Mouse (Mus musculus) lung, postnatal 0 days (tissue): ENCODE measurements around the gene Clca3a1. TPM values are rescaled to one million over a fixed set of nuclear protein-coding genes. Genes with fewer than 3 reads are reported as not detected.

Experiments
- ATAC-seq: fragments of 200-750 bp; cut with Nextera tagmentation; 2 replicates; pipeline ENCODE4 v1.8.0; 2017; ENCODE audit warnings: moderate library complexity
- DNase-seq: peaks from one replicate; pipeline ENCODE4 v3.0.0-alpha.2; 2016; ENCODE audit warnings: low spot score
- H3K27ac ChIP-seq: fragments of 300-500 bp; sonication (generic); 2 replicates; pipeline ENCODE4 v1.5.1; 2014; ENCODE audit warnings: antibody characterized with exemption, mild to moderate bottlenecking, low read length, mixed read lengths
- H3K27me3 ChIP-seq: fragments of 300-500 bp; sonication (generic); replicated peaks from 2 replicates; pipeline ENCODE4 v1.6.1; 2014; ENCODE audit warnings: low read length, mixed read lengths; ENCODE audit not compliant: insufficient read depth
- H3K36me3 ChIP-seq: fragments of 300-500 bp; sonication (generic); 2 replicates; pipeline ENCODE4 v1.6.1; 2014; ENCODE audit warnings: low read length, mixed read lengths; ENCODE audit not compliant: insufficient read depth
- H3K4me1 ChIP-seq: fragments of 300-500 bp; sonication (generic); 2 replicates; pipeline ENCODE4 v1.6.1; 2014; ENCODE audit warnings: antibody characterized with exemption, low read depth, low read length, mixed read lengths; ENCODE audit not compliant: insufficient read depth
- H3K4me2 ChIP-seq: fragments of 300-500 bp; sonication (generic); replicated peaks from 2 replicates; pipeline ENCODE4 v1.6.1; 2014; ENCODE audit warnings: low read depth, mild to moderate bottlenecking, low read length, moderate library complexity, mixed read lengths
- H3K4me3 ChIP-seq: fragments of 300-500 bp; sonication (generic); 2 replicates; pipeline ENCODE4 v1.5.1; 2014; ENCODE audit warnings: low read depth, low read length
- H3K9ac ChIP-seq: fragments of 300-500 bp; sonication (generic); replicated peaks from 2 replicates; pipeline ENCODE4 v1.6.1; 2014; ENCODE audit warnings: low read depth, mild to moderate bottlenecking
- H3K9me3 ChIP-seq: fragments of 300-500 bp; sonication (generic); 2 replicates; pipeline ENCODE4 v1.6.1; 2016; ENCODE audit warnings: low read length, mixed read lengths
- CTCF ChIP-seq: IDR thresholded peaks from 2 replicates; pipeline ENCODE4 v1.5.1; 2016; ENCODE audit warnings: antibody characterized with exemption, mild to moderate bottlenecking
- EP300 ChIP-seq: IDR thresholded peaks from 2 replicates; pipeline ENCODE4 v1.6.1; 2016; ENCODE audit warnings: antibody characterized with exemption, mild to moderate bottlenecking, control low read depth
- WGBS: fragments of 180-500 bp; shearing (Covaris S2); extraction: QIAGEN DNeasy Blood & Tissue Kit; methylation state at CpG from one replicate; pipeline ENCODE4 v1.1.7; 2014; 5-methylcytosine and 5-hydroxymethylcytosine counted together
- polyA plus RNA-seq: library from polyadenylated mRNA; unstranded; fragments of >200 nt; fragmentation: Nextera tagmentation; extraction: Ambion mirVana; gene quantifications from 2 replicates; pipeline ENCODE4 v1.2.1, GENCODE M21; 2015

Clca3a1 gene
- polyA plus RNA-seq, 1 experiment from 2014 or later: 9.9 TPM

DNA sequence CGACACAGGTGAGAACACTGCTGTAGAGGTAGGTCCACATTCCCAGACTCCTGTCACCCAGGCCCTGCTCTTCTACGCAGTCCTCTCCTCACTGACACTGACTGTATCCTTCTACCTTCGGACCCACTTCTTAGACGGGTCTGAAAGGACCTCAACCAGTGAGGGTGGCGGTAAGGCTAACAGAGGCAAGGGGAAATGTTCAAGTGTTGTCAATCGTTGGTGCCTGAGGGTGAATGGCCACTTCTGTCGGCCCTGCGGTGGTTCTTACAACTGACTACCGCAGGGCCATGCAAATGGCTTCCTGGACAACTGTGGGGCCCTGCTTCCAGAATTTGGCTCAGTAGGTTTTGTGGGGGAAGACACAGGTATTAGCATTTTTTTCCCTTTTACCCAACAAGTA lies 73.2 kb downstream of the Clca3a1 start:
- no peak for DNase-seq
- no peak overlapping the region for H3K4me2 ChIP-seq
- no peak for ATAC-seq
- no peak overlapping the region for H3K9ac ChIP-seq
- 79% methylated on average over 9 of the region's 9 CpGs for WGBS
- H3K36me3 ChIP-seq: 0 out of 2 replicates have a peak, but pooled peaks cover 6% of the 10 kb centered on the region
- no peaks in the 10 kb centered on the region for H3K4me1 ChIP-seq
- no peak for TF ChIP-seq CTCF
- TF ChIP-seq EP300: no peak
- H3K4me3 ChIP-seq: no peak overlapping the region
- no peak overlapping the region for H3K27ac ChIP-seq
- no peaks in the 10 kb centered on the region for H3K9me3 ChIP-seq
- H3K27me3 ChIP-seq: no peaks in the 10 kb centered on the region

DNA sequence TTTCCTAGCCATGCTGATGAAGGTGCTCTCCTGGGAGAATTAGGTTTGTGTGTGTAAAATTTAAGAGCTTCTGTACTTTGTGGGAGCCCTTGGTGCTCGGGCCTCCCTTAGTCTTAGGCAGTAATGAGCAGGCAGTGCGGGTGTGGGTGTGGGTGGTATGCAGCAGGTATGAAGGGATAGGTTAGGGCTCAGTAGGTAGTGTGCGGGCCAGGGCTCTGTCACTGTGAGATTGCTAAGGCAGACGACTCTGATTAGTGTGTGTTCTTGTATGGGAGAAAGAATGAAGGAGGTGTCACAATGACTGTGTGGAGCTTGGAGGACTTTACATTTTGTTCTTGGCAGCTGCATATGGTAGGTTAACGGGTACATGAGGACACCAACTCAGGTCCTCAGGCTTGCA lies 74.6 kb downstream of the Clca3a1 start:
- 81% methylated on average over 5 of the region's 5 CpGs for WGBS
- 0 out of 2 replicates have a peak, but pooled peaks cover 6% of the 10 kb centered on the region for H3K36me3 ChIP-seq
- no peak overlapping the region for H3K4me3 ChIP-seq
- H3K27ac ChIP-seq: no peak overlapping the region
- no peaks in the 10 kb centered on the region for H3K27me3 ChIP-seq
- DNase-seq: no peak
- H3K4me2 ChIP-seq: no peak overlapping the region
- no peak for ATAC-seq
- TF ChIP-seq CTCF: no peak
- no peak for TF ChIP-seq EP300
- no peaks in the 10 kb centered on the region for H3K9me3 ChIP-seq
- no peak overlapping the region for H3K9ac ChIP-seq
- H3K4me1 ChIP-seq: no peaks in the 10 kb centered on the region

DNA sequence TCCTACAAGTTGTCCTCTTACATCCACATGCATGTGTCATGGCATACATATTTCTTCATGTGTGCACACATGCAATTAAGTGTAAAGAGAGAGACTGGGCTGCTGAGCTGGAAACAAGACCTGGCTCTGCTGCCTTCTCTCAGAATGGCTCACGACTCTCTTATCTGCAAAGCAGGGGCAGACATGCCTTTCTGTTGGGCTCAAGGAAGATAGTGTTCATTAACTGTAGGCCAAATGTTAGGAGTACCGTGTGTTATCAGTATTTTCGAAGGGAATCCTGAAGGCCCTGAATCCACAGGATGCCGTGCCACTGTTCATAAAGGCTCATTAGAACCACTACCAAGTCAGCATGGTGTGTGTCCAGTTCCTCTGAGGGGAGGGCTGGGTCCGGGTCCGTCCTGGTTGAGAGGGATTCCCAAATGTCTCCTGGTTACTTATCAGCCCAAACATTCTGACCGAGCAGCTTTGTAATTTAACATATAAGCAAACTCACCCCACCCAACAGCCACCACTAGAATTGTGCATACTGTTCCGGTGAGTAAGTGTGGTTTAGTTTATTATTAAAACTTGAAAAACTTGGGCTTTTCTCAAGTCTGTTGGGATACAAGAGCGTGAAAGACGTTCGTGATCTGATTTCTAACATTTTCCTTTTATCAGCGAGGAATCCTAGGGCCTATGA lies 77.5 kb downstream of the Clca3a1 start:
- Histone ChIP-seq H3K4me1 (no peaks in the 10 kb centered on the region), H3K9ac (no peak overlapping the region), H3K36me3 (no peaks in the 10 kb centered on the region), H3K27me3 (no peaks in the 10 kb centered on the region), H3K9me3 (no peaks in the 10 kb centered on the region), H3K27ac (no peak overlapping the region), H3K4me2 (no peak overlapping the region), H3K4me3 (no peak overlapping the region)
- TF ChIP-seq CTCF (no peak), EP300 (no peak)
- ATAC-seq (no peak), DNase-seq (no peak)
- WGBS: 79% methylated on average over 12 of the region's 12 CpGs

GRCm38 (mm10) chr3:144681542-144681941 lies 79.2 kb downstream of the Clca3a1 start:
- Histone ChIP-seq H3K4me1 (no peaks in the 10 kb centered on the region), H3K36me3 (no peaks in the 10 kb centered on the region), H3K4me3 (no peak overlapping the region), H3K9ac (no peak overlapping the region), H3K9me3 (no peaks in the 10 kb centered on the region), H3K27me3 (no peaks in the 10 kb centered on the region), H3K4me2 (no peak overlapping the region), H3K27ac (no peak overlapping the region)
- ATAC-seq (no peak), DNase-seq (no peak)
- no peak for TF ChIP-seq EP300
- no peak for TF ChIP-seq CTCF
- 65% methylated on average over 5 of the region's 5 CpGs for WGBS

- no peak overlapping the region for H3K27ac ChIP-seq
- no peak overlapping the region for H3K4me2 ChIP-seq
- DNase-seq (no peak), ATAC-seq (no peak)
- TF ChIP-seq EP300: no peak
- no peaks in the 10 kb centered on the region for H3K36me3 ChIP-seq
- 82% methylated on average over 8 of the region's 8 CpGs for WGBS
- H3K9ac ChIP-seq: no peak overlapping the region
- H3K4me3 ChIP-seq: no peak overlapping the region
- no peaks in the 10 kb centered on the region for H3K27me3 ChIP-seq
- H3K4me1 ChIP-seq: no peaks in the 10 kb centered on the region
- no peaks in the 10 kb centered on the region for H3K9me3 ChIP-seq
Measured at GRCm38 (mm10) chr3:144679701-144680159, 81.0 kb downstream of the Clca3a1 start.

Other genes with a start within 250 kb of the Clca3a1 start
- gene Hs2st1, start 190.8 kb downstream of the Clca3a1 start, polyA plus RNA-seq: 25.1 and 29.3 TPM in 2 replicates
- gene Selenof, start 190.7 kb downstream of the Clca3a1 start, polyA plus RNA-seq: 837 and 926 TPM in 2 replicates
- 173 and 175 TPM in 2 replicates for gene Sh3glb1, start 40.6 kb downstream of the Clca3a1 start, polyA plus RNA-seq
- gene Clca3a2, start 58.5 kb upstream of the Clca3a1 start, polyA plus RNA-seq: 0.88 and 1.6 TPM in 2 replicates
- not detected in 2 replicates for gene Clca3b, start 88.4 kb upstream of the Clca3a1 start, polyA plus RNA-seq
- gene Clca4b, start 171.6 kb upstream of the Clca3a1 start, polyA plus RNA-seq: not detected in 2 replicates
- not detected in 2 replicates for gene Clca4a, start 214.1 kb upstream of the Clca3a1 start, polyA plus RNA-seq